Mouse (Mus musculus) left cerebral cortex, adult 11 months (tissue): Measurements from ENCODE around the gene Chd2.
"Not testable (repeated sequence)": the region's sequence is repeated elsewhere in the genome, so short reads cannot be mapped to it uniquely, and the experiment has no call there.

Experiments
- DNase-seq: peaks from one replicate; pipeline ENCODE4 v3.0.0; 2022; ENCODE audit warnings: low spot score

Chd2 gene

DNA sequence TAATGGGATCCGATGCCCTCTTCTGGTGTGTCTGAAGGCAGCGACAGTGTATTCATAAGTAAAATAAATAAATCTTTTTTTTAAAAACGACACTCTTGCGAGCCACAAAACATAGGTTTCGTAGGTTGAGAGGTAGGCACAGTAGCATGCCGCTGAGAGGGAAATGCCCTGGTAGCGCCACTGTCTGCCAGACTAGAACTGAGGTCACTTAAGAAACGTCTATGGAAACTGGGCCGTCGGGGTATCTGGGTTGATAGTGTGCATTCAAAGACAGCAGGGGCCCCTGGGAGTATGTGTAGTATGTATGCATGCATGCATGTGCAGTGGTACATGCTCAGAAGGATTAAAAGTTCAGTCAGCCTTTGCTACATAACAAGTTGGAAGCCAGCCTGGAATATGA, 21.4 kb downstream of the Chd2 start:
- DNase-seq = no peak

DNA sequence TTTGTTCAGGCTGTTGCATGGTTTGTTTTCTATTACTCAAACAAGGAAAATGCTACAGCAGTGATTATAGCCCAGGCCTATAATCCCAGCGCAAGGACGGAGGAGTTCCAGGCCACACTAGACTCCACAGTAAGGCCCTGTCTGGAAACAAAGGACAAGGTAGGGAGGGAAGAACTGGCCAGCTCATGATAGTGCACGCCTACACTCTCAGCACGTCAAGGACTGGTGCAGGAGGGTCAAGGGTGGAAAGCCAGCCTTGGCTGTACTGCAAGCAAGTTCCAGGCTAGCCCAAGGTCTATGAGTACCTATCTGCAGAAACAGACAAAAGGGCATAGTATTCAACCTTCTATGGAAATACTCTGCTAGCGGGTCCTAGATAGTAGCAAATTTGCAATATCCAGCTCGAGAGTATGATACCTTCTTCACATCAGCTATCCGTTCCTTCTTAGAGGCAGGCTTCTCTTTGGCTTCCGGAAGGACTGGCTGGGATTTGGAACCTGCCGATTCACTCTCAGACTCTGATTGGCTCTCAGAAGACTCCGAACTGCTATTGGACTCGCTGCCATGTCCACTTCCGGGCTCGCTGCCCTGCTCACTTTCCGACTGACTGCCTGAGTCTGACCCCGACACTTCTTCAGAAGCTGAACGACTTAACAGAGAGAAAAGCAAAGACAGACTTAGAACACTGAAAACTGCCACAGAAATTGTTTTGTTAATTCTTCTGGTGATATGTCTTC, 22.4 kb downstream of the Chd2 start:
- DNase-seq = no peak

DNA sequence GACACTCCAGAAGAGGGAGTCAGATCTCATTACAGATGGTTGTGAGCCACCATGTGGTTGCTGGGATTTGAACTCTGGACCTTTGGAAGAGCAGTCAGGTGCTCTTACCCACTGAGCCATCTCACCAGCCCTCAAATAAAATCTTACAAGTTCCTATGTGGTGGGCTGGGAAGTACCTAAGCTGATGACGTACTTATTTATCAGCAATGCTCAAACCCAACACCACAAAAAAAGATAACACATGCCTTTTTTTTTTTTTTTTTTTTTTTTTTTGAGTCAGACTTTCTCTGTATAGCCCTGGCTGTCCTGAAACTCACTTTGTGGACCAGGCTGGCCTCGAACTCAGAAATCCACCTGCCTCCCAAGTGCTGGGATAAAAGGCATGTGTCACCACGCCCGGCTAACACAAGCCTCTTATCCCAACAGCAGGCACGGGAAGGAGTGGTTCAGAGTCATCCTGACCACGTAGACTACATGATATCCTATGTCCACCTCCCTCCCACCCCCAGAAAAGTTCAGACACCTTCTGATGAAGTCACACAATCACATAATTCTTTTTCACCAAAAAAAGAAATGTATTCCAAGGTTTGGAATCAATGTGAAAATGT, 23.2 kb downstream of the Chd2 start:
- DNase-seq = not testable (repeated sequence)

DNA sequence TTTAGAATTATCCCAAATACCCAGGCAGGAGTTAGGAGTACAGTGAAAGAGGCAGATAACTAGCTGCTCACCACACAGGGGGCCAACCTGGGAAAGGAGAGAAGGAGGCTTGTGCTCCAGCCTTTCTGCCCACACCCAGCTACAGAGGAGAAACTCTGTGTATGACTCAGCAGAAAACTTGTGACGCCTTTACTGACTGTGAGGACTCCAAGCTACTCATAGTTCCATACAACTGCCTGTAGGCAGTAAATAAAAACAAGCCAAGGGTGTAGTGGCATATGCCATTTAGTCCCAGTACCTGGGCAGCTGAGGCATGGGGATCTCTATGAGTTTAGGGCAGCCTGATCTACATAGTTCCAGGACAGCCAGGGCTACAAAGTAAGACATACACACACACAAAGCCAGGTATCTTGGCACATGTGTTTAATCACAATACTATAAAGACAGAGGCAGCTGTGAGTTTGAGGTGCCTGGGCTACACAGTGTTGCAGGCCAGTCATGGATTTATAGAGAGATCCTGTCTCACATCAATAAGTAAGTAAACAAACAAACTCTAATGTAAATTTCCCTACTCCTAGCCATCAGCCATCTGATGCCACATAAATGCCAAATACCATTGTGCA, 24.1 kb downstream of the Chd2 start:
- no peak for DNase-seq

DNA sequence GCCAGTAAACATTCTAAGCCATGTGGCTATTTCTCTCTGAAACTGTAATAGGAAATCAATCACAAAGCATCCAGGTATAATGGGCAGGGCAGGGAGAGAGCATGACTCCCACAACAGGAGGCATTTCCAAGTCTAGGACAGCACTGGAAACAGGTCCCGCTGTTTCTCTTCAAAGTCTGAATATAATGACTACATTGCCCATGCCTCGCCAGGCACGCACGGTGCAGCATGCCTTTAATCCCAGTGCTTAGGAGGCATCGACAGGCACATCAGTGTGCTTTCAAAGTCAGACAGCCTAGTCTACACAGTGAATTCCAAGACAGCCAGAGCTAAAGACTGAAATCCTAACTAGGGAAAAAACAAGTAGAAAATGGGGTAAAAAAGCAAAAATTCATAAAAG, 24.8 kb downstream of the Chd2 start:
- DNase-seq = no peak

DNA sequence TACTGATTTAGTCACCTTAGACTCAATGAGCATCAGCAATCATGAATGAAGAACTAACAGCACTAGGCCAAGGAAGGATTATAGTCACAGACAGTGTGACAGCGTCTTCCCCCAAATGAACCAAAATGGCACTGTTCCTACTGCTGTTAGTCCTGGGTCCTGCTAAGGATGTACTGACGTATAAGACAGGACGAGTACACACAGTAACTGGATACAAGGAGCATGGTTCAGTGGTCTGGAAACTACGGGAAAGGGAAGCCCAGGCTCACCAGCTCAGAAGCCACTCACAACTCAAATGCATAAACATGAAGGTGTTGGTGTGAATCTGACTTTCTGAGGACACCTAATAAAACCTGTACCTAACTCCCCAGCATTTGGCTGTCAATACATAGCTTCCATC, 27.1 kb downstream of the Chd2 start:
- DNase-seq = no peak

DNA sequence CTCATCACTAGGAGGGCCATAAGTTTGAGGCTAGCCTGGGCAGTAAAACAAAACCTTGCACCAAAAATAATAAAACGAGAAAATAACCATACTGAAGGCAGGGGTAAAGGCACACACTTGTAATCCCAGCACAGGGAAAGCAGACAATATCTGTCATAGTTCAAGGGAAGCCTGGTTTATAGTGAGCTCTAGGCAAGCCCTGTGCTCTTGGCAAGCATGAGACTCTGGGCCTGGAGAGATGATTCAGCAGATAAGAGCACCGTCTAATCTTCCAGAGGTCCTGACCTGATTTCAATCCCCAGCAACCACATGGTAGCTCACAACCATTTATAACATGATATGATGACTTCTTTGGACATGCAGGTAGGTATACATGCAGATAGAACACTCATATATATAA, 29.2 kb downstream of the Chd2 start:
- no peak for DNase-seq

DNA sequence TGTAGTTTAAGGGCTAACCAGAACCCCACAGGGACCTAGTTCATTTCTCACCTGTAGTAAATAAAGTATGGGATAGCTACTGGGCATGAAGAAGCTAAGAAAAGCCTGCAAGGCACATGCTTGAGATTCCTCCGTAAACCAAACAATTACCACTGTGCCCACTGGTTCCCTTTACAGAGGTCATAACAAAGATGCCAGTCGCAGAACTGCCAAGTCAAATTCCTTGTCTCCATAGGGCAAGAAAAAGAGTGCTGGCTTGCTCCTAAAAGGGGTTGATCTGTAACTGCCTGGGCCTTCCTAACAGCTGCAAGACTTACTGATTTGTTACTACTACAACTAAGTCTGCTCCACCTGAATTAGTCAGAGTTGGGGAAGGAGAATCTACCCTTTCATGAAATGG, 32.9 kb downstream of the Chd2 start:
- DNase-seq = no peak

DNA sequence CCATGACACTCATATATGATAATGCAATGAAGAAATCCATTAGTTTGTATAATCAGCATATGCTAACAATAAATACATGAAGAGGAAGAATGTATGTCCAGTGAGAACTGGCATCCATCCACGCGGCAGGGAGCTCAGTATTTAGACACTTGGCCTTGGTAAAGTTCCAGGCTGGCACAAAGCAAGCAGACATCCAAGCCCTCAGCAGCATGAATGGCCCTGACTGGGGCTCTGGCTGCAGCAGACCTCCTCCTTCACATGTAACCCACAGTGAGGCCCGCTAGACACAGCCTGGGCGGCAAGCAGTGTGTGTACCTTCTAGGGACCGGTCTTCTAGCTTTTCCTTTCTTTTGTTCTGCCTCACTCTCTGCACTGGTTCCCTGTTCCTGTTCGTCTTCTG, 34.1 kb downstream of the Chd2 start:
- no peak for DNase-seq

DNA sequence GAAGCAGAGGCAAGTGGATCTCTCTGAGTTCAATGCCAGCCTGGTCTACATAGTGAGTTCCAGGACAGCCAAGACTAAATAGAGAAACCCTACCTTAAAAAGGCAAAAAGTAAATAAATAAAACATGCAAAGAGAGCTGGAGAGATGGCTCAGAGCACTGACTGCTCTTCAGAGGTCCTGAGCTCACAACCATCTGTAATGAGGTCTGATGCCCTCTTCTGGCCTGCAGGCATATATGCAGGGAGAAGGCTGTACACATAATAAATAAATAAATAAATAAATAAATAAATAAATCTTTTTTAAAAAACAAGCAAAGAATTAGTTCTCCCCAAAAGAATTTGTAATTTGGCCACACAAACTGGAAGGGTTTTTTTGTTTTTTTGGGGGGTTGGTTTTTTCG, 34.8 kb downstream of the Chd2 start:
- DNase-seq = no peak

DNA sequence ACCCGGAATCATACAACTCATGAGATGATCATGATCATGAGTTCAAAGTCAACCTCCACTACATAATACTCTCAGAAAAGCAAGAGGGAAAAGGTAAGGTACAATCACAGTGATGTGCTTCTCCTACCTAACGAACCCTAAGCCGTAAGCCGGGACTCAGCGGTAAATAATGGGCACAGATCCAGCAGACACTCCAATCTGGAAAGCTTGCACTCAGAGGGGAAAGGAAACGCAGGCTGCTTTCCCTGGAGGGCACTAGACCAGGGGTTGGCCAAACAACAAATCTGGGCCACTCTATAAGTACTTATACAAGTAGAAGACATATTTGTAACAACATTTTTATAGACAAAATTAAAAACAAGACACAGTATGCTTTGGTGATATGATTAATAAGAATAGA, 36.4 kb downstream of the Chd2 start:
- no peak for DNase-seq

DNA sequence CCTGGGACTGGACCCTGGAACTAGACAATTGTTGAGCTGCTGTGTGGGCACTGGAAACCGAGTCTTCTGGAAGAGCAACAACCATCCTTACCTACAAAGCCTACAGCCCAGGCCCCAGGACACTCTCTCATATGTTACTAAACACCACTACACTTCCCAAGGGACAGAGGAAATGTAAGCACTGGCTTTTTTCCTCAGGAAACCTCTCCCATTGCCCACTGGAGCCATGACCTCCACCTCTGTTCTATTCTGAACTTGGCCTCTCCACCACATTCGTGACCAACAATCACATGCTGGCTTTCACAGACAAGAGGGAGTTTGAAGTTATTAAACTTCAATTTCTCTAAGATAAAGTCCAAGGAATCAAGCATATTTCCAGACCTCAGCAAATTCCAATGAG, 43.4 kb downstream of the Chd2 start:
- no peak for DNase-seq

DNA sequence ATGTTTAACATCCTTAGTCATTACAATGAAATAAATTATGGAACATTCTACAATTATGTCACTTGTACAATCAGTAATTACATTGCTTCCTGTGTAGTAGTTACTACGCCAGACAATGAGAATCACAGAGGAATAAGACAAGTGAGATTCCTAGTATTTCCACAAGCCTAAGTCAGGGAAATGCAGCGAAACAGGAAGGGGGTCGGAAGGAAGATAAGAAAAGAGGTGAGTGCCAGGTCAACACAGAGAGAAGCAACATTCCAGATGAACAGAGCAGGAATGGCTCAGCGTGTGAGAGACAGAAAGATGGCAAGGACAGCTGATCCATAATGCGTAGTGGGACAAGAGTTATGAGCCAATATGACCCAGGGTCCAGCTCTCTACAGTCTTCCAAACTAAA, 52.4 kb downstream of the Chd2 start:
- DNase-seq = no peak

DNA sequence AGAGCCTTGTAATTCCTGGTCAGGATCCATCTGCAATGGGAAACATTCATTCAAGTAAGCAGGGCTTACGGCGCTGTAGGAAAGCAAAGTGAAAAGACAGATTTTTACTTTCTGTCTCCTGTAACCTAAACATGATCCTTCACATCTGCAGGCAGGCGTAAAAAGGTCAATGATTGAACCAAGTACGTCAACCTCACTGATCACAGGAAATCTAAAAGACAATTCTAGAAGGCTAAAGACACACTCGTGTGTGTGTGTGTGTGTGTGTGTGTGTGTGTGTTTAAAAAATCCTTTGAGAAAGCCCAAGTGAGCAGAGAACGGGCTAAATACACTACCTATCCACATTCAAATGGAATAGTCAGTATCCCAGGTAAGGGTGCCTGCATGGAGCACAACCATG, 60.5 kb downstream of the Chd2 start:
- DNase-seq = no peak

DNA sequence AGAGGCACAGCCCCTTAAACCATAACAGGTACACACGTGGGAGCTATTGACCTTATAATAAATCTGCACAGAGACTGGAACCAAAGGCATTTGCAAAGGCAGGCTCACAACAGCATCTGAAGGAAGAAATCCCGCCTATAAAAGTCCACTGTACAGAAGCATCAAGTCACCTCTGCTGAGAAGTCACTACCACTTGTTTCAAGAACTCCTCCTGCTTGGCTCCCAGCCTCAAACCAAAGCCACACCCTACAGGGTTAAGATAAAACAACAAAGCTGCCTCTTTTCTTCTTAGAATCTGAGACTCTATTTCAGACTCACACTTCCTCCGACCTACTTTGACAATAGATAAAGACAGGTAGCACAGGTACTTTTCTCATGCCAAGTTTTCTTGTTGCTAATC, 62.1 kb downstream of the Chd2 start:
- no peak for DNase-seq

DNA sequence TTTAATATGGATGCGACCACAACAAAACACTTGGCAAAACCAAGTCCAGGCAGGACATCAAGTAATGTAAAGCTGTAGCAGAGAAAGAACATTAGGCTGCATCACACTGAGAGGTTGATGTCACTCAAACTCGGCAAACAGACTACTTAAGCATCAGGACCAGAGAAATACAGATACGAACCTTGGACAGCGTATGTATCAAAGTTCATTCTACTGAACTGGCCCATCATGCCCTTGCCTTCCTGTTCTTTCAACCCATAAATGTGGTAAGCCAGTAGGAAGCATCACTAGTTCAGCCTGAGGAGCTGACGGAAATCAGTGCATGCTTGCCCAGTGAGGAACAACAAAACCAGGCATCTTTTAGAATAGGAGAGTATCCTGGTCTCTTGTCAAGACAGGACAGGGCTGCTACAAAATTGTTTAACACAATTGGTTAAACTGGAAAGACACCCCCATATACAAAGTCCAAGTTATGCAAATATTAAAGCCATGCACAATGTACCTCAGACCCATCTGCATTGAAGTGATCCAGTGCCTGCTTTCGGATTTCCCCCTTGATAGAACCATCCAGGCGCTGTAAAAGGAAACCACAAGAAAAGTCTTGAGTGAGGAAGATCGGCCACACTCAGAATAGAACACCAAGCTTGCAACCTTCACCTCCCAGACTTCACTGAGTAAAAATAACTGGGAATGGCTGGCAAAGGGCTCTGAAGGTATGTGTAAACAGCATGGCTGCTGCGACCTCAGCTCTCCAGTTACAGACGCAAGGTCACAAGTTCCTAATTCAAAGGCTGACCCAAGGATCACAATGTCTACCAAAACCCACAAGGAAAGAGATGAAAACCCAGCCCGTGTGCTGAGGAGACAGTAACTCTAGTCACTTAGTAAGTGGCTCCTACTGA, 63.2 kb downstream of the Chd2 start:
- DNase-seq = no peak

DNA sequence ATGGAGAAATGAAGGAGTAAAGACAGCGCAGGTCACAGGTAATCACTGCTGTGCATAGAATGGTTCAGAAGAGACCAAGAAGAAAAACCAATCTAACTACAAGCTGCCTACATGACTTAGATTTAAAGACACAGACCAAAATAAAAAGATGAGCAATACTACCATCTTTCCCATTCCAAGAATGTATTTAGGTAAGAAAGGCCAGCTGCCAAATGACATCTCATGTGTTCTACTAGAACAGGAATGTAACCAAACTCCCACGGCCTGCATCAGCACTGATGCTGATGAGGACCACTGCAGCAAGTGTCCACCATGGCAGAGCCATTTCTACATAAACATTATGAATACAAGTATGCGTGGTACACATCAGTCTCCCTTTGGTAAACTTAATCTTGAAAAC, 73.9 kb downstream of the Chd2 start:
- no peak for DNase-seq

DNA sequence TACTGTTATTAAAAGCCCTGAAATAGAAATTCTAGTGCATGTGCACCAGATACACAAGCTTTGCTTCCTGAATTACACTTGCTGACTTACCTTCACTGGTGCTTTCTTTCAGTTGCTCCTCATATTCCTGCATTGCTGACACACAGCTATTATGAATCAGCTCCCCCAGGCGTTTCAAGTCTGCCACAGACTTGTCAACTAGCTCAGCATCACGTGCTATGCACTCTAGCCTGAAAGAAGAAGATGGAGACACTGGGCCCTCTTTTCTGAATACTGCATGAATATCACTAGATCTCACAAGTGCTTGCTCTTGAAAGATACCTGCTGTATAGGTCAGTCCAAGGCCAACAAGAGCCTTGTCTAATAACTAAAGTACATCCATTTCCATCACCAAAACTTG, 78.1 kb downstream of the Chd2 start:
- DNase-seq = no peak

DNA sequence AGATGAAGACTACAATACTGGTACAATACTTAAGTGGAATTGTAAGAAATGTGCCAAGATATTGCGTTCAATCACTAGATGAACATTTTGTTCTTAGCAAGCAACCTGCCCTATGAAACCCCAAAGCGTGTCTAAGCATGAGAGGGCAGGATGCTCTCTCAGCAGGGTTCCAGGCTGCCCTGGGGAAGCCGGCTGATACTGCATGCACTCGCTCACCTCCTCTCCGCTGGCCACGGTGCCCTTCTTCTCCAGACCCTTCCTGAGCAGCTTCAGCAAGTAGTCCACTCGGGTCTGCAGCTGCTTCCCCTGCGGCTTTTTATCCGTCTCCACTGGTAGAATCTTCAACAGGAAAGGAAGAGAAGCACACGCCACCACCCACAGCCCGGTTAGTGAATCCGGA, 87.5 kb downstream of the Chd2 start:
- no peak for DNase-seq

DNA sequence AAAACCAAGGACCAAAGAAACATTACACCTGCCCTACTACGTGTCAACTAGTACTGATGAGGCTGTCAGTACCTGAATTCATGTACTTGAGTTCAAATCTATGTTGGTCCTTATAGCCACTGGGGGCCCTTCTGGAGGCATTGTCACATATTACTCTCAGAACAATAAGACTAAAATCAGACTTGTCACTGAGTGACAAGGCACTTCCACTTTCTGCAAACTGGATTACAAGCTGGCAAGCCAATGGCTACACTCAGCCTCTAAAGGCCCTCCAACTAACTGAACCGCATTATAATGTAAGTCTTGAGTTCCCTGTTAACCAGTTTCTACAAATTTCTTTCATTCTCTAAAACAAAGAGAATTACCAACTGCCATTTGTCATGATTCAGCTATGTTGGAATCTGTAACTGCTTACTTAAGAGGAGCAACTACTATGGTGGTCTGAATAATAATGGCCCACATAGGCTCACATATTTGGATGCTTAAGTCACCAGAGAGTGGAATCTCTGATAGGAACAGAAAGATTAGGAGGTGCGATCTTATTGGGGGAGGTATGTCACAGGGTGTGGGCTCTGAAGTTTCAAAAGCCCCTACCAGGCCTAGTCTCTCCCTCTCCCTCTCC, 89.3 kb downstream of the Chd2 start:
- no peak for DNase-seq

DNA sequence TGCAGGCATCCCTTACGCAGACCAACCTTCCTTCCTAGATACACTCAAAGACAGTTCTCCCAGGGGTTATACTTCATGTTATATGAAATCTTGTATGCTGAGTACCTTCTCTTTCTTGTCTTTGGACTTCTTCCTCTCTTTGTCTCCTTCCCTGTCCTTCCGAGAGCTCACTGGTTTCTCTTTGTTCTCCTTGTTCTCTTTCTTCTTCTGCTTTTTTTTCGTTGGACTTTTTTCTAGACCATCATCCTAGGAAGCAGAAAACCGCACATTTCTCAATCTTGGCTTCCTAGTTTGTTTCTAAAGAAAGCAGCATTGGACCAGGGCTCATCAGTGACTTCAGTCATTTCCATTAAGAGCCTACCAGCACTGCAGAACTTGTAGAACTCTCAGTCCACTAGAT, 90.0 kb downstream of the Chd2 start:
- no peak for DNase-seq

DNA sequence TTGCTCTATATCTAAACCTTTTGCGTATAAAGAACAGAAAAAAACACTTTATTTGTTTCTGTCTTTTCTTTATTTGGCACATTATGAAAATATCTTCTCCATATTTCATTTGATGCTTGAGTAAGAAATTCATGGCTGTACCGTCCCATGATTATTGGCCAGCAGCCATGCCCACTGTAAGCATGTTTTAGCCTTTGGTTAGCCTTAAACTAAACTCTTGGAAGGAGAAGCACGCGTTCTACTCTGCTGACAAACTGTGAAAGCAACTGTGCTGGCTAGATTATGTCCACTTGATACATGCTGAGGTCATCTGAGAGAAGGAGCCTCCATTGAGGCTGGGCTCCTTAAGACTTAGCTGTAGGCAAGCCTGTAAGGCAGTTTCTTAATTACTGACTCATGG, 99.4 kb downstream of the Chd2 start:
- DNase-seq = no peak
